Mouse (Mus musculus): ENCODE measurements around the gene Pdzd7. TPM values are rescaled to one million over a fixed set of nuclear protein-coding genes. Genes with fewer than 3 reads are reported as not detected.

Pdzd7 gene
- total and polyA plus RNA-seq, 3 experiments: 0.17 to 0.20 TPM; not detected in 1

GRCm38 (mm10) chr19:45012636-45013035 lies 32.9 kb downstream of the Pdzd7 start:
- H3K4me1 ChIP-seq (ENCODE audit: control insufficient read depth in 1 of 2, insufficient read depth in 2 of 2): peaks cover 21 to 59% of the 10 kb centered on the region in 2 experiments
- dilution Hi-C loops (cut with MboI; ENCODE audit: extremely low pct_ligation_motif_present, extremely low pct_unique_long_range_greater_than_20kb, low sequenced_read_pairs) (no loop called here), in situ Hi-C loops (cut with MboI; ENCODE audit: low pct_ligation_motif_present, low pct_unique_long_range_greater_than_20kb, low sequenced_read_pairs) (no loop called here)
- H3K27ac ChIP-seq (ENCODE audit: insufficient read depth, low read depth): no peak overlapping the region
- no peak overlapping the region for H3K4me2 ChIP-seq (ENCODE audit: insufficient read depth, low read depth, poor library complexity, severe bottlenecking)
- no peaks in the 10 kb centered on the region for H3K9me3 ChIP-seq (replicated peaks; ENCODE audit: low read length)
- H3K27me3 ChIP-seq (replicated peaks): peaks cover 8% of the 10 kb centered on the region
- no peak for TF ChIP-seq UBTF (IDR thresholded peaks at IDR 0.05; ENCODE audit: low read depth, low read length)
- no peak for TF ChIP-seq HCFC1 (IDR thresholded peaks at IDR 0.05; ENCODE audit: low read depth, low read length)
- TF ChIP-seq IRF4 (IDR thresholded peaks at IDR 0.05; ENCODE audit: low read depth, low read length): no peak
- peak; percentile 62 for TF ChIP-seq RAD21 (IDR thresholded peaks at IDR 0.05; ENCODE audit: low read depth, low read length)
- TF ChIP-seq ZMIZ1 (IDR thresholded peaks at IDR 0.05; ENCODE audit: low read depth, low read length): no peak
- no peak for TF ChIP-seq MYC (IDR thresholded peaks at IDR 0.05; ENCODE audit: low read depth, low read length)
- TF ChIP-seq MAZ (IDR thresholded peaks at IDR 0.05; ENCODE audit: low read depth, low read length): no peak
- no peak for TF ChIP-seq USF2 (conservative IDR thresholded peaks at IDR 0.05; ENCODE audit: low read depth, low read length)
- TF ChIP-seq CHD1 (IDR thresholded peaks at IDR 0.05; ENCODE audit: low read depth, low read length): no peak
- no peak for TF ChIP-seq MEF2A (IDR thresholded peaks at IDR 0.05; ENCODE audit: borderline replicate concordance, low read depth, low read length)
- TF ChIP-seq TCF12 (IDR thresholded peaks at IDR 0.05; ENCODE audit: low read depth, low read length): no peak
- no peak for TF ChIP-seq PAX5 (IDR thresholded peaks at IDR 0.05; ENCODE audit: low read length)
- TF ChIP-seq E2F4 (IDR thresholded peaks at IDR 0.05; ENCODE audit: insufficient replicate concordance, low read depth, low read length): no peak
- peak; percentile 5 to 76; a peak in 3 of 4 replicates for TF ChIP-seq CTCF (conservative IDR thresholded peaks at IDR 0.05 in 1 of 2, IDR thresholded peaks at IDR 0.05 in 1 of 2; ENCODE audit: low read depth in 2 of 2, low read length in 2 of 2)
- TF ChIP-seq SMC3 (IDR thresholded peaks at IDR 0.05; ENCODE audit: low read depth, low read length): peak; percentile 70
- no peak for TF ChIP-seq RCOR1 (conservative IDR thresholded peaks at IDR 0.05; ENCODE audit: low read depth, low read length)
- peaks cover 28 to 54% of the 10 kb centered on the region in 2 experiments for H3K36me3 ChIP-seq (replicated peaks in 1 of 2; ENCODE audit: control insufficient read depth in 1 of 2, insufficient read depth in 1 of 2, low read length in 1 of 2)
- no peak for DNase-seq (ENCODE audit: extremely low read depth)
- H3K79me2 ChIP-seq (replicated peaks; ENCODE audit: control insufficient read depth, extremely low read depth, insufficient read depth, poor library complexity, severe bottlenecking): peaks cover 8% of the 10 kb centered on the region; the same call in 1 of the 2 replicates
- no peak overlapping the region for H3K9ac ChIP-seq (ENCODE audit: insufficient read depth, low read depth)
- no peak overlapping the region for H3K4me3 ChIP-seq (replicated peaks in 1 of 3; ENCODE audit: low read depth in 2 of 3, low read length in 2 of 3, poor library complexity in 1 of 3)

GRCm38 (mm10) chr19:45012219-45012618 lies 33.3 kb downstream of the Pdzd7 start:
- peaks cover 28 to 58% of the 10 kb centered on the region in 2 experiments for H3K36me3 ChIP-seq (replicated peaks in 1 of 2; ENCODE audit: control insufficient read depth in 1 of 2, insufficient read depth in 1 of 2, low read length in 1 of 2)
- in situ Hi-C loops (cut with MboI; ENCODE audit: low pct_ligation_motif_present, low pct_unique_long_range_greater_than_20kb, low sequenced_read_pairs): no loop called here
- H3K27me3 ChIP-seq (replicated peaks): peaks cover 5% of the 10 kb centered on the region
- dilution Hi-C loops (cut with MboI; ENCODE audit: extremely low pct_ligation_motif_present, extremely low pct_unique_long_range_greater_than_20kb, low sequenced_read_pairs): no loop called here
- H3K9me3 ChIP-seq (replicated peaks; ENCODE audit: low read length): no peaks in the 10 kb centered on the region
- no peak overlapping the region for H3K9ac ChIP-seq (ENCODE audit: insufficient read depth, low read depth)
- DNase-seq (ENCODE audit: extremely low read depth): no peak
- no peak overlapping the region for H3K4me2 ChIP-seq (ENCODE audit: insufficient read depth, low read depth, poor library complexity, severe bottlenecking)
- H3K4me3 ChIP-seq (replicated peaks in 1 of 3; ENCODE audit: low read depth in 2 of 3, low read length in 2 of 3, poor library complexity in 1 of 3): no peak overlapping the region
- no peak for TF ChIP-seq MAFK (IDR thresholded peaks at IDR 0.05; ENCODE audit: insufficient replicate concordance, low read length)
- TF ChIP-seq CHD1 (IDR thresholded peaks at IDR 0.05; ENCODE audit: low read depth, low read length): no peak
- H3K27ac ChIP-seq (ENCODE audit: insufficient read depth, low read depth): no peak overlapping the region
- peaks cover 12% of the 10 kb centered on the region; the same call in 1 of the 2 replicates for H3K79me2 ChIP-seq (replicated peaks; ENCODE audit: control insufficient read depth, extremely low read depth, insufficient read depth, poor library complexity, severe bottlenecking)
- H3K4me1 ChIP-seq (ENCODE audit: control insufficient read depth in 1 of 2, insufficient read depth in 2 of 2): peaks cover 25 to 61% of the 10 kb centered on the region in 2 experiments
